Mouse (Mus musculus) CH12.LX (cell line): ENCODE results near the gene Ppard. TPM values are rescaled to one million over a fixed set of nuclear protein-coding genes. Genes with fewer than 3 reads are reported as not detected.

Source experiments
- DNase-seq: peaks from one replicate; pipeline ENCODE4 v3.0.0-alpha.2; 2013; ENCODE audit errors: extremely low read depth
- H3K27ac ChIP-seq: 2 replicates; pipeline ENCODE4 v1.5.1; 2012; ENCODE audit warnings: low read depth, mild to moderate bottlenecking, control low read depth, moderate library complexity; ENCODE audit not compliant: insufficient read depth
- H3K27me3 ChIP-seq: replicated peaks from 2 replicates; pipeline ENCODE3; 2012; ENCODE audit warnings: inconsistent platforms
- H3K36me3 ChIP-seq, 2 experiments: replicated peaks in 1 of 2; 2 replicates each; pipeline versions ENCODE3 to v1.6.1; 2012; ENCODE audit warnings: inconsistent platforms in 1 of 2, low read length in 1 of 2, mild to moderate bottlenecking in 1 of 2, mixed read lengths in 1 of 2, moderate library complexity in 1 of 2; ENCODE audit not compliant: control insufficient read depth in 1 of 2, insufficient read depth in 1 of 2
- H3K4me1 ChIP-seq, 2 experiments: 2 replicates each; pipeline ENCODE4 v1.6.1; 2012; ENCODE audit warnings: inconsistent platforms in 1 of 2, moderate library complexity in 1 of 2; ENCODE audit not compliant: insufficient read depth in 2 of 2, control insufficient read depth in 1 of 2
- H3K4me2 ChIP-seq: 2 replicates; pipeline ENCODE4 v1.6.1; 2012; ENCODE audit warnings: low read depth, mild to moderate bottlenecking, control low read depth; ENCODE audit not compliant: poor library complexity, insufficient read depth, severe bottlenecking
- H3K4me3 ChIP-seq, 3 experiments: fragments of 150-350 bp in 1 of 3; sonication (generic) in 1 of 3; replicated peaks in 1 of 3; 2 replicates each; pipeline versions ENCODE3 to v1.5.1; 2011 to 2012; ENCODE audit warnings: low read depth in 2 of 3, low read length in 2 of 3, mild to moderate bottlenecking in 2 of 3, moderate library complexity in 2 of 3, control low read depth in 1 of 3, improper control_type of control experiment in 1 of 3, inconsistent platforms in 1 of 3, mixed read lengths in 1 of 3; ENCODE audit not compliant: poor library complexity in 1 of 3
- H3K79me2 ChIP-seq: replicated peaks from 2 replicates; pipeline ENCODE4 v1.6.1; 2012; ENCODE audit warnings: mild to moderate bottlenecking, moderate library complexity; ENCODE audit not compliant: control insufficient read depth, poor library complexity, insufficient read depth, severe bottlenecking; ENCODE audit errors: extremely low read depth
- H3K9ac ChIP-seq: 2 replicates; pipeline ENCODE4 v1.6.1; 2012; ENCODE audit warnings: low read depth, mild to moderate bottlenecking, control low read depth, moderate library complexity; ENCODE audit not compliant: insufficient read depth
- H3K9me3 ChIP-seq: replicated peaks from 2 replicates; pipeline ENCODE3; 2012; ENCODE audit warnings: low read length, inconsistent platforms, mixed read lengths
- CHD1 ChIP-seq: IDR thresholded peaks from 2 replicates; pipeline ENCODE4 v1.6.1; 2012; ENCODE audit warnings: low read depth, low read length, improper control_type of control experiment, inconsistent platforms
- ELF1 ChIP-seq: IDR thresholded peaks from 2 replicates; pipeline ENCODE4 v1.6.1; 2014; ENCODE audit warnings: low read depth, mild to moderate bottlenecking, inconsistent platforms, low read length, improper control_type of control experiment
- ETS1 ChIP-seq: conservative IDR thresholded peaks from 2 replicates; pipeline ENCODE4 v1.6.1; 2012; ENCODE audit warnings: low read depth, mild to moderate bottlenecking, inconsistent platforms, low read length, improper control_type of control experiment, moderate library complexity
- GABPA ChIP-seq: IDR thresholded peaks from 2 replicates; pipeline ENCODE4 v1.6.1; 2012; ENCODE audit warnings: low read depth, low read length, improper control_type of control experiment, inconsistent platforms; ENCODE audit not compliant: insufficient replicate concordance
- IRF4 ChIP-seq: IDR thresholded peaks from 2 replicates; pipeline ENCODE4 v1.6.1; 2014; ENCODE audit warnings: low read depth, mild to moderate bottlenecking, inconsistent platforms, low read length, improper control_type of control experiment
- JUN ChIP-seq: IDR thresholded peaks from 2 replicates; pipeline ENCODE4 v1.6.1; 2011; ENCODE audit warnings: low read depth, mild to moderate bottlenecking, low read length, improper control_type of control experiment, moderate library complexity; ENCODE audit not compliant: insufficient read depth
- JUND ChIP-seq: conservative IDR thresholded peaks from 2 replicates; pipeline ENCODE4 v1.6.1; 2011; ENCODE audit warnings: low read depth, low read length, improper control_type of control experiment
- KAT2A ChIP-seq: IDR thresholded peaks from 2 replicates; pipeline ENCODE4 v1.6.1; 2012; ENCODE audit warnings: low read length, improper control_type of control experiment, inconsistent platforms; ENCODE audit not compliant: insufficient replicate concordance
- MAFK ChIP-seq: IDR thresholded peaks from 2 replicates; pipeline ENCODE4 v1.6.1; 2011; ENCODE audit warnings: low read length, improper control_type of control experiment; ENCODE audit not compliant: insufficient replicate concordance
- MAZ ChIP-seq: IDR thresholded peaks from 2 replicates; pipeline ENCODE4 v1.6.1; 2012; ENCODE audit warnings: low read depth, mild to moderate bottlenecking, inconsistent platforms, low read length, improper control_type of control experiment, moderate library complexity
- MXI1 ChIP-seq: IDR thresholded peaks from 2 replicates; pipeline ENCODE4 v1.6.1; 2011; ENCODE audit warnings: mild to moderate bottlenecking, low read depth, low read length, improper control_type of control experiment
- MYC ChIP-seq: IDR thresholded peaks from 2 replicates; pipeline ENCODE4 v1.6.1; 2011; ENCODE audit warnings: low read depth, mild to moderate bottlenecking, improper control_type of control experiment, low read length
- NELFE ChIP-seq: IDR thresholded peaks from 2 replicates; pipeline ENCODE4 v1.6.1; 2011; ENCODE audit warnings: low read depth, low read length, improper control_type of control experiment
- NRF1 ChIP-seq: IDR thresholded peaks from 2 replicates; pipeline ENCODE4 v1.6.1; 2014; ENCODE audit warnings: low read depth, mild to moderate bottlenecking, inconsistent platforms, low read length, improper control_type of control experiment, moderate library complexity
- PAX5 ChIP-seq: IDR thresholded peaks from 2 replicates; pipeline ENCODE4 v1.6.1; 2012; ENCODE audit warnings: low read length, inconsistent platforms, mixed read lengths
- RCOR1 ChIP-seq: conservative IDR thresholded peaks from 2 replicates; pipeline ENCODE4 v1.6.1; 2012; ENCODE audit warnings: low read depth, mild to moderate bottlenecking, inconsistent platforms, low read length, improper control_type of control experiment
- SIN3A ChIP-seq: IDR thresholded peaks from 2 replicates; pipeline ENCODE4 v1.6.1; 2012; ENCODE audit warnings: low read length, improper control_type of control experiment, inconsistent platforms
- SMC3 ChIP-seq: IDR thresholded peaks from 2 replicates; pipeline ENCODE4 v1.6.1; 2011; ENCODE audit warnings: low read depth, low read length, improper control_type of control experiment
- TBP ChIP-seq: conservative IDR thresholded peaks from 2 replicates; pipeline ENCODE4 v1.6.1; 2011; ENCODE audit warnings: low read depth, low read length, improper control_type of control experiment
- TCF12 ChIP-seq: IDR thresholded peaks from 2 replicates; pipeline ENCODE4 v1.6.1; 2014; ENCODE audit warnings: low read depth, mild to moderate bottlenecking, inconsistent platforms, low read length, improper control_type of control experiment
- UBTF ChIP-seq: IDR thresholded peaks from 2 replicates; pipeline ENCODE4 v1.6.1; 2012; ENCODE audit warnings: low read depth, mild to moderate bottlenecking, inconsistent platforms, low read length, improper control_type of control experiment, moderate library complexity
- USF1 ChIP-seq: IDR thresholded peaks from 2 replicates; pipeline ENCODE4 v1.6.1; 2014; ENCODE audit warnings: low read depth, mild to moderate bottlenecking, inconsistent platforms, low read length, improper control_type of control experiment
- USF2 ChIP-seq: conservative IDR thresholded peaks from 2 replicates; pipeline ENCODE4 v1.6.1; 2011; ENCODE audit warnings: low read depth, low read length, improper control_type of control experiment
- ZC3H11A ChIP-seq: IDR thresholded peaks from 2 replicates; pipeline ENCODE4 v1.6.1; 2012; ENCODE audit warnings: low read depth, mild to moderate bottlenecking, inconsistent platforms, low read length, improper control_type of control experiment
- ZKSCAN1 ChIP-seq: IDR thresholded peaks from 2 replicates; pipeline ENCODE4 v1.6.1; 2012; ENCODE audit warnings: low read depth, inconsistent platforms, low read length, improper control_type of control experiment, borderline replicate concordance
- ZMIZ1 ChIP-seq: IDR thresholded peaks from 2 replicates; pipeline ENCODE4 v1.6.1; 2012; ENCODE audit warnings: low read depth, mild to moderate bottlenecking, inconsistent platforms, low read length, improper control_type of control experiment
- dilution Hi-C: fragments of 300-500 bp; cut with MboI; formaldehyde crosslinking; loops from 2 replicates; pipeline ENCODE4 v1.14.3; 2020; ENCODE audit warnings: low sequenced_read_pairs; ENCODE audit not compliant: extremely low pct_unique_long_range_greater_than_20kb, extremely low pct_ligation_motif_present
- in situ Hi-C: fragments of 300-500 bp; cut with MboI; formaldehyde crosslinking; loops from 3 replicates; pipeline ENCODE4 v1.14.3; 2019; ENCODE audit warnings: low sequenced_read_pairs, low pct_ligation_motif_present, low pct_unique_long_range_greater_than_20kb, mixed read lengths
- polyA plus RNA-seq: library from polyadenylated mRNA; unstranded; fragments of >175 nt; gene quantifications from 2 replicates; pipeline ENCODE4 v1.2.1, GENCODE M21; 2012; ENCODE audit warnings: low read depth; ENCODE audit not compliant: insufficient read length
- total RNA-seq, 2 experiments: library from RNA; depleted of rRNA; stranded (reverse); fragments of 300-350 nt in 1 of 2; fragments of >200 nt in 1 of 2; gene quantifications; 2 replicates each; pipeline ENCODE4 v1.2.3; 2012 to 2014

The Ppard gene
- total and polyA plus RNA-seq, 3 experiments: 2.9 to 15.5 (median 7.3) TPM

- Histone ChIP-seq H3K4me1 (peaks cover 4 to 15% of the 10 kb centered on the region in 2 experiments; a peak in 2 of 4 replicates), H3K9me3 (peaks cover 11% of the 10 kb centered on the region), H3K4me2 (no peak overlapping the region), H3K79me2 (no peaks in the 10 kb centered on the region), H3K27ac (no peak overlapping the region), H3K4me3 (no peak overlapping the region), H3K27me3 (peaks cover 73% of the 10 kb centered on the region), H3K9ac (no peak overlapping the region), H3K36me3 (no peaks in the 10 kb centered on the region)
- TF ChIP-seq IRF4 (no peak), GABPA (no peak), USF2 (no peak), ZMIZ1 (no peak), MAFK (no peak), PAX5 (no peak), TCF12 (no peak), ELF1 (no peak), MXI1 (no peak), KAT2A (no peak), CHD1 (no peak)
- in situ Hi-C loops (no loop called here), dilution Hi-C loops (no loop called here)
- no peak for DNase-seq
Observed at GRCm38 (mm10) chr17:28344050-28344607, 111.6 kb downstream of the Ppard start.

- Histone ChIP-seq H3K36me3 (no peaks in the 10 kb centered on the region), H3K9me3 (peaks cover 8% of the 10 kb centered on the region), H3K27ac (no peak overlapping the region), H3K4me3 (no peak overlapping the region), H3K9ac (no peak overlapping the region), H3K27me3 (peaks cover 76% of the 10 kb centered on the region), H3K4me1 (peaks cover 7 to 15% of the 10 kb centered on the region in 2 experiments; a peak in 2 of 4 replicates), H3K79me2 (no peaks in the 10 kb centered on the region), H3K4me2 (no peak overlapping the region)
- in situ Hi-C loops: no loop called here
- DNase-seq: no peak
- TF ChIP-seq IRF4 (no peak), MAFK (no peak), JUN (no peak), ZMIZ1 (no peak), RCOR1 (no peak), ETS1 (no peak), MAZ (no peak), TCF12 (no peak), UBTF (no peak), TBP (no peak), JUND (no peak), NELFE (no peak), ZC3H11A (no peak), MYC (no peak), SIN3A (no peak), ZKSCAN1 (no peak), USF1 (no peak), SMC3 (no peak), NRF1 (no peak)
- dilution Hi-C loops: no loop called here
Observed at GRCm38 (mm10) chr17:28344670-28345069, 112.2 kb downstream of the Ppard start.
